Mouse (Mus musculus) T-helper 17 cell (primary cell): ENCODE data around the gene Vmn1r16.
"Not testable (repeated sequence)": the region's sequence is repeated elsewhere in the genome, so short reads cannot be mapped to it uniquely, and the experiment has no call there.

Source experiments
- in situ Hi-C, 2 experiments: fragments of 300-600 bp; cut with MboI, MseI; formaldehyde crosslinking; loops; 1 replicate in 1 of 2; 2 replicates in 1 of 2; pipeline ENCODE4 v1.15.1; 2025; ENCODE audit warnings: high pct_unique_total_duplicates in 2 of 2

The Vmn1r16 gene

DNA sequence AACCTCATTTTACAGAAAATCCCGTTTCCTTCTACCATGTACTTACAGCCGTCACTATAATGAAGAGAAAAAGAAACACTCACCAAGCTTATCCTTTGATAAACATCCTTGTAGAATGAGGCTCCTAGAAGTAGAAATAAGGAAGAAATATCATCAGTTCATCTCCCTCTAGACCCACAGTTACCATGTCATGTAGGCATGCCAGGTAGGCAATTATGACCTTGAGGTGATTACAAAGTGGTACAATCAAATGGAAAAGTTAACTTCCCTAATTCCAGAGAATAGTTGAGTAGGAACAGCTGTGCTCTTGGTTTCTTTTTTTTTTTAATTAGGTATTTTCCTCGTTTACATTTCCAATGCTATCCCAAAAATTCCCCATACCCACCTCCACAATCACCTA is at the start of gene Vmn1r16:
Gene Vmn1r16, minus strand, starts transcription at position 101 of the 400 bp plus-strand sequence.
- in situ Hi-C loops, result no loop called here

GRCm38 (mm10) chr6:57367496-57367895 is 38.2 kb upstream of the Vmn1r16 start:
- in situ Hi-C loops, result no loop called here

GRCm38 (mm10) chr6:57365866-57366265 is 36.6 kb upstream of the Vmn1r16 start:
- in situ Hi-C loops, result not testable (repeated sequence)

DNA sequence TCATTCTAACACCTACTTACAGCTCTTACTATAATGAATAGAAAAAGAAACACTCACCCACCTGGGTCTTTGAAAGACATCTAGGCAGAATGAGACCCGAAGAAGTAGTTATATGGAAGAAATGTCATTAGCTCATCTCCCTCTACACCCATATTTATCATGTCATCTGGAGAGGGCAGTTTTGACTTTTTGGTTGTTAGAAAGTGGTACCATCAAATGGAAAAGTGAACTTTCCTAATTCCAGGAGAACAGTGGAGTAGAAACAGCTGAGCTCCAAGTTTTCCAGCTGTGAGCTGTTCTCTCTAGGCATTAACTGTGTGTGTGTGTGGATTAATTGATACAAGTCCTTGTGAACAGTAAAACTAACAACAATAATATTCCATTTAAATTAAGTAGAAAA is 34.3 kb upstream of the Vmn1r16 start, which contains the start of gene Vmn1r17:
Gene Vmn1r17, minus strand, starts transcription at position 101 of the 400 bp plus-strand sequence.
- in situ Hi-C loops, result no loop called here

DNA sequence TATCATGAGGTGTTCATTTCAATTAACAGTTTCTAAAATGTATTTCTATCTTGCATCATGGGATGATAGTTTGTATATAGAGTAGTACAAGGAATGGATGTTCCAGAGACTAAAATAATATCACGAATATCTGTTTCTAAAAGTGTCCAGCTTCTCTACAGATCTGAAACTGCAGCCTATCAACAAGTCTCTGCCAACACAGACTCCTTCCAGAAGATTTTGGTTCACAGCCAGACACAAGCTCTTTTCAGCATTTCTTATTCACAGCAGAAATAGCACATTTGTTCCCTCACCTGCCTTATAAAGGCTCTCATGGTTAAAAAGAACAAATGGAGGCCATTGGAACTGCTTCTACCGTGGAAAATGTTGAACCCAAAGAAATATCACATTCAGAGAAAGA is 27.6 kb upstream of the Vmn1r16 start:
- in situ Hi-C loops, result no loop called here

DNA sequence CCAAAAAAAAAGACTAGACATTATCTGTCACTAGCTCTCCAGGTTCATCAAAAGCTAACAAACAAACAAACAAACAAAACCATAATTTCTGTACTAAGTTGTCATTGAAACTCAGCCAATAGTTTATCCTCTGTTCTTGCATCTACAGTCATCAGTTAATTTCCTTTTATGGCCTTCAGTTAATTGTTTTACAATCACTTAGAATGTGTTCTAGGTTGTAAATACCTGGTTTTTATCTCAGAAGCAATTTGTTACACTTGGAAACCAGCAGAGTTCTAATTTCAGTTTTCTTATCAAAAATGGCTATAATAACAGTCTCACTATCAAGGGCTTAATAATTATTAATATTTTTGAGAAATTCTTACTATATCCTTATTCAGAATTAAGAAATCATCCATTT is 3.1 kb downstream of the Vmn1r16 start:
- in situ Hi-C loops, result no loop called here

GRCm38 (mm10) chr6:57278952-57279351 is 50.3 kb downstream of the Vmn1r16 start:
- in situ Hi-C loops, result no loop called here

DNA sequence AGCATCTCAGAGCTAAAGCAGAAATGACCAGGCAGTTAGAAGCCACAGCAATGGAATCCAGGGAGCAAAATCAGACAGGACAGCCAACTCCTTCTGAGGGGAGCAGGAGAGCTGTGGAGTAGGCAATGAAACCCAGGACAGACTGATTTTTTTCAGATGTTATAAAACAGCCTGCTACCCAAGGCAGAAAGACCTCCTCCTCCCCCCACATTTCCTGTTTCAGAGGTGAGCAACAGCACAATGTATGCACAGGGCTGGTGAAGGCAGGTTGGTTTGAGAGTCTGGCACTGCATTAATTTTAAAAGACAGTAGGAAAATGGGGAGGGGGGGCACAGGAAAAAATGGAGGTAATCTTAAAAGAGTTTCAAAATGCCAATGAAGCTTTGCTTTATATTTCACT is 56.8 kb downstream of the Vmn1r16 start:
- in situ Hi-C loops, result no loop called here

- in situ Hi-C loops, result no loop called here
Observed at GRCm38 (mm10) chr6:57271881-57272280, 57.4 kb downstream of the Vmn1r16 start.
